Mouse (Mus musculus) layer of hippocampus, adult 8-10 months (tissue): Measurements from ENCODE around the gene Sprr4. TPM values are rescaled to one million over a fixed set of nuclear protein-coding genes. Genes with fewer than 3 reads are reported as not detected.
"Not testable (repeated sequence)": the region's sequence is repeated elsewhere in the genome, so short reads cannot be mapped to it uniquely, and the experiment has no call there.

Source experiments
- DNase-seq, 2 experiments: peaks; one replicate each; pipeline ENCODE4 v3.0.0; 2022; ENCODE audit warnings: low spot score in 2 of 2
- total RNA-seq, 4 experiments: library from RNA; stranded (reverse); gene quantifications; 2 replicates each; pipeline ENCODE4 v1.2.4; 2022

Gene Sprr4
- not detected for total RNA-seq

DNA sequence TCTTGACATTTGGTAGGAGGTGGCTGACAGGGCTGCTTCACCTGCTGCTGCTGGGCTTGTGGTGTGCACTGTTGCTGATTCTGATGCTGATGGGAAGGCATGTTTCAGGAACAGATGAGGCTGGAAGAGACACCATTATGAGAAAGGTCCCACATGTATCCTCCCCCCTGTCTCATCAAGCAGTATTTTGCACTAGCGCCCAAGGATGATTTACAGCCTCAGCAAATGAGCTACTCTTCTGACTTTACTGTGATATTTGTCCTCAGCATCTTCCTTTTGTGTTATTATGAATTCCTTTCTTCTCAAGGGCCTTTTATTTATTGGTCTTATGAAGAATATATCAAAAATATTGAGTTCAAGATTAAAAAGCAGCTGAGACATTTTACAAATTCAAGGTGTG is at the start of gene Sprr4:
Gene Sprr4 (minus strand): TSS at position 101 of the 400 bp plus-strand sequence.
- DNase-seq = no peak

DNA sequence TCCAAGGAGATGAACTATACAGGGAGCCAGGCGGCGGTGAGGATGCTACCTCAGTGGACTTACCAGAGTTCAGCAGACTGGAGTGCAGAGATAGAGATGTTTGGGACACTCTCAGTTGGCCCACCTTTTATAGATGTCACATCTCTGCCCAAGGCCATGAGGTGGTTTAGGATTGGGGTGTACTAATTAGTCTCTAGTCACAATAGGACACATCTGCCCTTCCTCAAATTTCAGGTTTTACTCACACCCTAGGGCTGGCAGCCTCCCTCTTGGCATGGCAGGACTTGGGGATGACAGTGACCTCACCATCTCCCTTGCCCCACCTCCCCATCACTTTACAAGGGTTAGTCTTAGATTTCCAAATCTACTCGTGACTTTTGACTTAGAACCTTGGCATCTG is 34.1 kb upstream of the Sprr4 start, which contains the start of gene 2310046K23Rik:
Gene 2310046K23Rik (minus strand): TSS at position 101 of the 400 bp plus-strand sequence.
- DNase-seq = no peak

DNA sequence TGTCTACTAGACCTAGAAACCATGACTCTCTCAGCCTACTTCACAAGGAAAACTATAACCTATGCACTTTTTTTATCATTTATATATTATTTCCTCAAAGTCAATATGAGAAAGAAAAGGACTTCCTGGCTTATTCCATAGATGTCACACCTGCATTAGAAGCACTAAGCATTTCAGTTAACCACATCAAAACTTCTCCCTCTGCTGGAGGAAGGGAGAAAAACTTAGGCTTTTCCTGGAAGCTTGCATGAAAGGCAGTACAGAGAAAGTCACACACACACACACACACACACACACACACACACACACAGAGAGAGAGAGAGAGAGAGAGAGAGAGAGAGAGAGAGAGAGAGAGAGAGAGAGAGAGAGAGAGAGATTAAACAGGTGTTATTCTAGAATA is 12.0 kb upstream of the Sprr4 start:
- no peak for DNase-seq

DNA sequence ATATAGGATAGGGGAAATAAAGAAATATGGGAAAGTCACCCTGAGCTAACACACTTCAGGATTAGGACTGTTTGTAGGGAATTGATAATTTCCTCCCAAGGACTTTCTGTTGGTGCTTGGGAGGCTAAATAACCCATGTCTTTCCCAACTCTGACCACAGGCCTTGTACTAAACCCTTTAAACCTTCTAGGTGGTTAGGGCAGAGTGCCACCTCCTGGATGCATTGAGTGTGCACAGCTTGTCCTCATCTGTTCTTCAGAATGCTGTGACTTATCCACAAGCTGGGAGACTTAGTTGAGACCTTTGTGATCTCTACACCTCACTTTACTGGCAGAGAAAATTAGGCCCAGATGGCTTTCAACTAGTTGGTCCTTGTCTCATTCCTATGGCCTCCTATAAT is 10.5 kb upstream of the Sprr4 start:
- peak in 1 of 2 experiments; percentile 15 for DNase-seq

DNA sequence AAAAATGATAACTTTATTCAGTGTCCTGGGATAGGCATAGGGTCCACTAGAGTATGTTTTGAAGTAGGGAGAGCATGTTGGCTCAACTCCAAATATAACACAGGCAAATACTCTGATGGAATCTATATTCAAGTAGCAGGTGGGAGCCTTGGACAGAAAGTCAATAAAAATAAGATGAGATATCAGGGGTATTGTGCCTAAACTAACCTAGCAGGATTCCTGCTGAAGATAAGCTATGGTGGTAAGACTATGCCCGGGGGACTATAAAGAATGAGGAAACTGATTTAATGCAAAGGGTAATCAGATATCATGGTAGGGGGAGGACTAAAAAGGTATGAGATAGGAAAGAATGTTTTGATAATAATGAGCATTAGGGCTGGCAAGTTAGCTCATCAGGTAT is 7.9 kb upstream of the Sprr4 start:
- no peak for DNase-seq

DNA sequence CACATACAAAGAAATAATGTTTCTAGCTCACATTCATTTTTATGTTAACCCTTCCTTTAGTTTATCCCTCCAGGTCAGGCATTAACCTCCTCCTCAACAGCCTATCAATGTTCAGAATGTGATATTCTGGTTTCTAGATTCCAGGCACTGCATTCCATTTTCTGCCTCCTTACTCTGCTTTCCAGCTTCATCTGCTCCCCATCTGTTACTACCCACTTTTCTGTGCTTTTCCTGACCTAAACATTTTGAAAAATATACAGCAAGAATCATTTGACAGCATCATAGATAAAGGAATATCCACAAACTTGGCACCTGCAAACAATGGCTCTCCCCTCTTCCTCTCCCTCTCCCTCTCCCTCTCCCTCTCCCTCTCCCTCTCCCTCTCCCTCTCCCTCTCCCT is 3.2 kb upstream of the Sprr4 start:
- DNase-seq = no peak

DNA sequence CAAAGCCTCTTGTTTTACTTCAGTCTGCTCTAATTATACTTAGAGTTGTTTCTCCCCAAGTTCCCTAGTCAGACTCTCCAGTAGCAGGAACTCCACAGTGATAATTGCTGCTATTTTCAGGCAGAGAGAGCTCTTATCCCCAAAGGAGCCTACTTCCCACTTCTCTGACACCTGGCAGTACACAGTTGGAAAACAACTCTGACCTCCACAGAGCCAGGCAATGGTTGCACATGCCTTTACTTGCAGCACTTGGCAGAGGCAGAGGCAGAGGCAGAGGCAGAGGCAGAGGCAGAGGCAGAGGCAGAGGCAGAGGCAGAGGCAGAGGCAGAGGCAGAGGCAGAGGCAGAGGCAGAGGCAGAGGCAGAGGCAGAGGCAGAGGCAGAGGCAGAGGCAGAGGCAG is 10.0 kb downstream of the Sprr4 start:
- not testable (repeated sequence) for DNase-seq

DNA sequence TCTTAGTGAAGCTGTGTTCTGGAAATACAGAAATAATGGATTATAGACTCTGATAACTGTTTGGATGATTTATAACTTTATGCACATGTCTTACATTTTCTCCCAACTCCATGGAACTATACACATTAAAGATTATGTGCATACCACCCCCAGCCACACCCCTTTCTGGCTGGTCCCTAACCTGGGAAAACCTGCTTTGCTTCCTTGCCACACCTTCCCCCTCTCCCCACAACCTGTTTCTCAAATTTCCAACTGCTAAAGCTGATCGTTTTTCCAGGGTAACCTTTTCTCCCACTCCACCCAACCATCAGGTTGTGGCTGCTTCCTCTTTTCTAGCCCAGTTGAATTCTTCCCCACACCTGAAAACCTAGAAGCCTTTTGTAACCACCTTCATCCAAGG is 14.0 kb downstream of the Sprr4 start:
- DNase-seq = no peak

DNA sequence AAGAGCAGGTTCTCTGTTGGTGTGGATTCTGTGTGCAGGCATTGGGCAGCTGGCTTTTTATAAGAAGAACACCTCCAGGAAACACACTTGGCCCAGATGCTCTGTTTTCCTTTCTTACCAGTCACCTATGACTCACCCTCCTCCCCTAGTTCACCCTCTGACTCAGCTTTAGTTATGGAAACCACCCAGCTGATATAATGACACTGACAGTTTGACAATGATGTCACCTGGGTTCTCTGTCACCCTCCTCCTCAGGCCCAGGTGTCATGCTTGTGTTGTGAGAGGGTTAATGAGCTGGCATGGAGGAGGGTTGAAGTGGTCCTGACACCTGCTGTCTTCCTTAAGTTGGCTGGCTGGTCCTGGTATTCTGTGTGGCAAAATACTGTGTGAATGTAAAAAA is 14.4 kb downstream of the Sprr4 start, which contains the start of gene Sprr1a:
Gene Sprr1a (minus strand): TSS at position 33 of the 400 bp plus-strand sequence.
- DNase-seq = no peak

DNA sequence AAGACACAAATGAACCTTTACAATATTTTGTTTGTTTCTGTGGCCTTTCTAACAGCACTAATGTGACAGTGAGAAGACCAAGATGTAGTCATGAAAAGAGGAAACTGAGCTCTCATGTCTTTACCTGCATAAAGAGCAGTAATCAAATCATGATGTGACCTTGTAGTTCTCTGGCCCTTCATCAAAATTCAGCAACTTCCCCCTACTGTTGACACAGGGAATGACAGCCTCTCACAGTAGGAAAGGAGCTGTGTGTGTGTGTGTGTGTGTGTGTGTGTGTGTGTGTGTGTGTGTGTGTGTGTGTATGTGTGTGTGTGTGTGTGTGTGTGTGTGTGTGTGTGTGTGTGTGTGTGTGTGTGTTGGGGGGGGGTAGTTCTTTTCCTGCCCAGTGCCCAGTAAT is 19.0 kb downstream of the Sprr4 start:
- not testable (repeated sequence) for DNase-seq

DNA sequence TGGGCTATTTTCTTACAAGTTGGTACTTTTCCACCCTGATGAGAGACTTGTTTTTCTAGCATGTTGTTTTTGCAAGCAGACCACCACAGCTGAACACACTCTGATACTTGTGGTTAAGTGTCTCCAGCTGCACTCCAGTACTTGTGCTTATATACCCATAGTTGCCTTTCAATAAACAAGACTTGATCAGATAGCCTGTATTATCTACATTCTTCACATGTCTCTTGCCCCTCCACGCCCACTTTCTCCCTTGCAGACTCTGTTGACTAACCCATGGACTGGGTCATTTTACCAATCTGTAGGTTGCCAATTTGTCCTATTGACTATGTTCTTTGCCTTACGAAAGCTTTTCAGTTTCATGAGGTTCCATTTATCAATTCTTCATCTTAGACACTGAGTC is 30.2 kb downstream of the Sprr4 start:
- DNase-seq = no peak

DNA sequence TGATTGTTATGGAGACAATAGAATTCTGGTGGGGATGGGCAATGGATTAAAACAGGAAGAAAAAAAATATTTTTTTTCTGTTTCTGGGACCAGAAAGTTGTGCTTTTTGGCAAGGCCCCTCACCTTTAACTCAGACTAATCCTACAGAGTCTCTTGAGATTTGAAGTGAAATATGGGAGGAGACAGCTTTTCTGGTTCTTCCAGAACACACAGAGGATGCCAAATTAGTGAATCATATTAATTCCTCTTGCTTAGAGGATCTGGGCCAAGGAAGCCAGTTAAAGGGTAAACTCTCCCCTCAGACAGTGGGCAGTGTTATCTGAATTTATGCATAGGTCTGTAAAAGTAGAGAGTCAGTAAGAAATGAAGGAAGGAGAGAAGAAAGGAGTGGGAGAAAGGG is 32.9 kb downstream of the Sprr4 start:
- no peak for DNase-seq

DNA sequence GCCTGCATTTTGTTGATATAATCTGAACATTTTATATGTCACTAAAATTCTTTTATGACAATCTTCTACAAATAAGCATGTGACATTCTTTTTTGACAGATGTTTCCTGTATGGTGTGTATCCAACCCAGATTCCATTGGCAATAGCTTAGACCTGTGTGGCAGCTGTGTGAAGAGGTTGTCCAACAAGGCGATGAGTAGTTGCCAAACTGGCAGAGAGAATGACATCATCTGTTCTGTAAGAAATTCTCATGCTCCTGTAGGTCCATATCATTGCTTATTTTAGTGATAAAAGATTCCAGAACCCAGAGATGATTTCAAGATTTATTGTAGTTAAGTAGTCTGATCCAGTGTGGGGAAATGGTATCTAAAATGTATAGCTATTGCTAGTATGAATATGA is 33.7 kb downstream of the Sprr4 start:
- DNase-seq = no peak

DNA sequence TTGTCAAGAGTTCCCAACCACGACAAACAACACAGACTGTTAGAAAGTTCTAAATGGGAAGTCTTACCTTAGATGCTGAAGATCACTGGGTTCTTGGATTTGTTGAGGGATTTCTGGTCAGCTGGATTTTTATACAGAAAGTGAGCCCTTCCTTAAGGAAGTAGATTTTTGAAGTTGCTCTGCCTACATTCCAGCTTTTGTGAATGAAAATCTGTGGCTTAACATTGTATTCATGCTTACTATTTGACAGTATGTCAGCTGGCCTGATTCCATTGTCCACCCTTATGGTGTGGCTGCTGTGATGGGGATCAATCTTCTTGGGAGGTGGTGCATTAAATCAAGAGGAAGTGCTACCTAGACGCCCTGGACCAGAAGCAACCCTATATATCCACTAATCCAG is 41.7 kb downstream of the Sprr4 start, which contains the start of gene Sprr3:
Gene Sprr3 (minus strand): TSS at position 101 of the 400 bp plus-strand sequence.
- DNase-seq = no peak

DNA sequence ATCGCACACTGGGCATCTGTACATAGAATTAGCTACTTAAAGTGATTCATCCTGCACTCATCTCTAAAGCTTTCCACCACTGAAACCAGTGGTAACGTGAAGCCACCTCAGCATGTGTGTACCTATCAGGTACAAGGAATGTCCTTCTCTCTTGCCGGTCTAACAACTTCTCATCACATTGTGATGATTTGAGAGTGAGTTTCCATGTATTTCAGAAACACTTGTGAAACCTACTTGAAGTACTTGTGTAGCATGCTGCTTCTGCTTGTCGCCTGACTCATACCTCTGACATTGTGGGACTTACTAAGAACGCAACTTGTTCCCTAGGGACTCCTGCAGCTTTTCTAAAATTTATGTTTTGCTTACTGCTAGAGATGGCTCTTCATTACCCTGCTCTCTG is 45.1 kb downstream of the Sprr4 start:
- no peak for DNase-seq

Other genes with a start within 250 kb of the Sprr4 start
- gene Sprr2a3, start 215.1 kb downstream of the Sprr4 start, total RNA-seq = not detected
- gene Sprr2b, start 183.9 kb downstream of the Sprr4 start, total RNA-seq = not detected
- gene Sprr2d, start 161.4 kb downstream of the Sprr4 start, total RNA-seq = not detected
- gene Sprr2e, start 148.3 kb downstream of the Sprr4 start, total RNA-seq = not detected
- gene Sprr2f, start 135.3 kb downstream of the Sprr4 start, total RNA-seq = not detected
- not detected for gene Sprr2h, start 114.8 kb downstream of the Sprr4 start, total RNA-seq
- not detected for gene Sprr2i, start 92.5 kb downstream of the Sprr4 start, total RNA-seq
- not detected for gene Sprr2j-ps, start 82.4 kb downstream of the Sprr4 start, total RNA-seq
- 1 to 10 TPM; 2.3 to 7.0 (median 3.9) TPM for gene Gm9774, start 71.1 kb downstream of the Sprr4 start, total RNA-seq
- gene Sprr2k, start 67.9 kb downstream of the Sprr4 start, total RNA-seq = not detected
- gene Sprr1b, start 61.7 kb downstream of the Sprr4 start, total RNA-seq = not detected
- gene Sprr3, start 41.8 kb downstream of the Sprr4 start, total RNA-seq = not detected
- gene Sprr1a, start 14.6 kb downstream of the Sprr4 start, total RNA-seq = not detected
- gene 2310046K23Rik, start 34.0 kb upstream of the Sprr4 start, total RNA-seq = not detected
- not detected for gene Ivl, start 73.2 kb upstream of the Sprr4 start, total RNA-seq
- gene Smcp, start 88.5 kb upstream of the Sprr4 start, total RNA-seq = not detected
- not detected for gene 2210017I01Rik, start 107.0 kb upstream of the Sprr4 start, total RNA-seq
- not detected for gene Lce6a, start 121.2 kb upstream of the Sprr4 start, total RNA-seq
- not detected for gene Lce1a1, start 147.8 kb upstream of the Sprr4 start, total RNA-seq
- not detected for gene Lce1b, start 156.4 kb upstream of the Sprr4 start, total RNA-seq
- gene Lce1a2, start 169.8 kb upstream of the Sprr4 start, total RNA-seq = not detected
- not detected for gene Lce1c, start 178.8 kb upstream of the Sprr4 start, total RNA-seq
- not detected for gene Lce1d, start 186.7 kb upstream of the Sprr4 start, total RNA-seq
- gene Lce1e, start 208.6 kb upstream of the Sprr4 start, total RNA-seq = not detected
- gene Lce1f, start 219.9 kb upstream of the Sprr4 start, total RNA-seq = not detected
- not detected for gene Gm38119, start 238.6 kb upstream of the Sprr4 start, total RNA-seq